Mouse (Mus musculus) hematopoietic multipotent progenitor cell, adult 10-12 weeks (in vitro differentiated cells): Measurements from ENCODE around the gene Dusp12. TPM values are rescaled to one million over a fixed set of nuclear protein-coding genes. Genes with fewer than 3 reads are reported as not detected.

Experiments used
- polyA plus RNA-seq: library from polyadenylated mRNA; stranded (reverse); fragments of >175 nt; gene quantifications from 2 replicates; pipeline ENCODE4 v1.2.3, GENCODE M21; 2012; ENCODE audit warnings: low replicate concordance

Gene Dusp12
- polyA plus RNA-seq, result 9.9 and 10.7 TPM in 2 replicates

DNA sequence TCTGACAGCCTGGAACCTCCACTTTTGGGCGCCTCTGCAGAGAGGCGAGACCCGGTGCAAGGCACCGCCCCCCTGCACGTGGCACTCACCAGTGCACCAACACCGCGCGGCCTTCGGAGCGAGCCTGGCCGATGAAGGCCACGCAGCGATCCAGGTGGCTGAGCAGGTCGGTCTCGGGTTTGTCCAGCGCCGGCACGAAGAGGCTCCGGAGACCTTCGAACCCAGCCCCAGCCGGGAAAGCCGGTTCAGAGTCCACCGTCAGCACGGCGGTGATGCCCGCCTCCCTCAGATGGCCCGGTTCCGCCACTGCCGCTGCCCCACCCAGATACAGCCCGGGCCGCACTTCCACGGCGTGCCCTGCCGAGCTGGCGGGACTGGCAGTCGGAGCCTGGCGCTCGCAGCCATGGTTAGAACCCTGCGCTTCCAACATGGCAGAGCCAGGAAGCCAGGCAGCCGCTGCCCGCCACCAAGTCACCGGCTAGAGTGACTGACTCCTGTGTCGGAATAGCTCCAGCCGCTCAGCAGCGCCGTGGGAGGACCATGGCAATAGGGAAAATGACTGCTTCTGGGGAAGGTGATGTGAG is at the start of gene Dusp12, which contains the start of gene Gm26620:
Dusp12 (minus strand) TSS at position 563 of the 584 bp plus-strand sequence.
Gm26620 (plus strand) TSS at position 88 of the 584 bp plus-strand sequence.

DNA sequence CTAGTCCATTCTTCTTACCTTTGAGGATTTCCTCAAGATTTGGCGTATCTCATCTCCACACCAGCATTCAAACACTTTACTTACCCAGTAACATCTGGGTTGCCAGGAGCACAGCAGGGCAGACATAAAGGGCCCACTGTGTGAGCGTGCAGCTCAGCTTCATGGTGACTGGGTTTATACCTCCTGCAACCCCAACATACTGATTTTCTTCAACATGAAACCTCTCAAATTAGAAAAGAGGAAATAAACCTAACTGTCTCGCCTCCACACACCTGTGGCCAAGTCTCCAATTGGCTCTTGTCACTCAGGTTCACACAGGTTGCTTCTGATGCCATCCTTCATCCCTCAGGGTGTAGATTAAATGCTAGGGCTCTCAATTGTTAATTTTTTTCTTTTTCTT is 42.0 kb upstream of the Dusp12 start, which contains the start of gene Fcrla:
Fcrla (minus strand) TSS at position 206 of the 400 bp plus-strand sequence.

DNA sequence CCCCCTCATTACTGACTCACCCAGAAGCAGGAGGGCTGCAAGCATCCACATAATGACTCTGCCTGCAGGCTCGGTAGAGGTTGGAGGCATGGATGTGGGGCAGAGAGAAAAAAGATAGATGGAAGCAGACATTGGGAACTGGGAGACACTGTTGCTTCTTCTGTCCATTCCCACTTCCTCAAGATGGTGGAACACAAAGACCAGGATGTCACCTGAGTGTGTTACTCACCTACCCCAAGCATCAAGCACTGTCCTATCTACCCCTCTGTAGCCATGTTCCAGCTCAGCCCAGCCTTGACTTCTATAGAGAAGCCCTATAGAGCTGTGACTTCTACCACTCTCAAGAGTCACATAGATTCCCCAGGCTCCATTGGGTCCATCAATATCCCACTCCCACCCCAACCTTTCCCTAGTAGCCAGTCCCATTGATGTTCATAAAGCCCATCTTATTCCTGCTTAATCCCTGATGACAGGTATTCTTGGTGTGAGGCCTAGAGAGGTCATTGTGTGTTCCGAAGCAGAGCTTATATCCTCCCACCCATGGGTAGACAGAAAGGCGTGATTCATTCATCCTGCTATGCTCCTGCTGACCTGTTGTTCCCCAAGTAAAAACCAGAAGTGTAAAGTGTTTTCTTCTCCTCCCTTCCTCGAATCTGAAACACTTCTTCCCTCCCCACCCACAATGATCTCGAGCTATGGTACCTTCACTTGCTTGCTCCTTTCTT is 27.7 kb upstream of the Dusp12 start, which contains the start of gene Fcrlb:
Fcrlb (minus strand) TSS at position 51 of the 725 bp plus-strand sequence.

DNA sequence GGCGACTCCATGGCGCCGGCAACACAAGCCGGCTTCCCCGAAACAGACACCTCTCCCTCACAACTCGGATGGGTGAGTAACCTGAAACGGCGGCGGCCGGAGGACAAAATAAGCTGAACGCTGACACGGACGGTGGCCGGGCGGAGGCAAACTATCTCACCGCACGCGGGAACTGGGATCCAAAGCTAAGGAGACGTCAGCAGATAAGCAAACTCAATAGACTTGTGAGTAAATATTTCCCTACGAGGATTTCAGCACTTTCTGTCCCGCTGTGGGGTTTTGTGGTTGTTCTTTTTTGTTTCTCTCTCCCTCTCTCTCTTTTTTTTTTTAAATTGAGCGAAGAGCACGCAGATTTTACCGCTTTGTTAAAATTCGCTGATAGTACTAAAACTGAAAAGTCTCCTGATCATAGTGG is 17.6 kb downstream of the Dusp12 start, which contains the start of gene Atf6:
Atf6 (minus strand) TSS at position 81 of the 415 bp plus-strand sequence.

Other genes with a start within 250 kb of the Dusp12 start
- 0.30 and 0.31 TPM in 2 replicates for gene Olfml2b, start 241.0 kb downstream of the Dusp12 start, polyA plus RNA-seq
- gene Atf6, start 17.8 kb downstream of the Dusp12 start, polyA plus RNA-seq, result 3.4 and 3.9 TPM in 2 replicates
- 0.97 and 1.8 TPM in 2 replicates for gene Gm26620, start 475 bp downstream of the Dusp12 start, polyA plus RNA-seq
- 1.8 and 4.3 TPM in 2 replicates for gene Fcrlb, start 27.4 kb upstream of the Dusp12 start, polyA plus RNA-seq
- gene Fcrla, start 42.0 kb upstream of the Dusp12 start, polyA plus RNA-seq, result 51.1 and 98.7 TPM in 2 replicates
- gene Fcgr2b, start 91.0 kb upstream of the Dusp12 start, polyA plus RNA-seq, result 14.9 and 45.1 TPM in 2 replicates
- 3.3 and 3.6 TPM in 2 replicates for gene Fcgr4, start 133.4 kb upstream of the Dusp12 start, polyA plus RNA-seq
- gene Fcgr3, start 179.4 kb upstream of the Dusp12 start, polyA plus RNA-seq, result 7.1 and 11.2 TPM in 2 replicates
- 1.2 and 1.6 TPM in 2 replicates for gene Cfap126, start 228.4 kb upstream of the Dusp12 start, polyA plus RNA-seq